8 mouse cellular contexts compared by ENCODE assay signal in genomic region chr8:47743419-47743818, GRCm38 (mm10). TPM values are rescaled to one million over a fixed set of nuclear protein-coding genes. Genes with fewer than 3 reads are reported as not detected.
A peak's percentile ranks its signal among the peaks of the same experiment; 100 is the strongest.
DNase-seq lines count a peak whose midpoint lies in the region; ATAC-seq and TF ChIP-seq lines count a peak whose summit lies in the region.

No protein-coding gene starts in this region.

- H3K36me3 ChIP-seq in liver, embryonic 12.5 days: no peaks in the 10 kb centered on the region
- no peaks in the 10 kb centered on the region for H3K36me3 ChIP-seq in embryonic facial prominence, embryonic 10.5 days (replicated peaks)
- no peaks in the 10 kb centered on the region for H3K36me3 ChIP-seq in kidney, adult 2 months (ENCODE audit: control insufficient read depth, insufficient read depth, low read length)
- H3K36me3 ChIP-seq in limb, embryonic 11.5 days (ENCODE audit: control insufficient read depth, insufficient read depth, low read length): no peaks in the 10 kb centered on the region
- no peaks in the 10 kb centered on the region for H3K36me3 ChIP-seq in stomach, embryonic 14.5 days (ENCODE audit: control insufficient read depth, insufficient read depth, low read length)

- no peak for ATAC-seq in liver, embryonic 12.5 days
- ATAC-seq in granulocyte monocyte progenitor cell, adult 5-6 weeks (replicated peaks; ENCODE audit: poor library complexity, severe bottlenecking): peak; percentile 86
- no peak for ATAC-seq in limb, embryonic 11.5 days (ENCODE audit: insufficient number of reproducible peaks, low FRiP score, low TSS enrichment, low read depth)
- ATAC-seq in stomach, embryonic 14.5 days (ENCODE audit: insufficient number of reproducible peaks, insufficient read depth, low FRiP score, low read depth): peak; percentile 46; the same call in 1 of the 2 replicates

- no peaks in the 10 kb centered on the region for H3K4me1 ChIP-seq in liver, embryonic 12.5 days
- H3K4me1 ChIP-seq in embryonic facial prominence, embryonic 10.5 days: peaks cover 15% of the 10 kb centered on the region
- H3K4me1 ChIP-seq in kidney, adult 2 months (ENCODE audit: control insufficient read depth, insufficient read depth, low read length): peaks cover 7% of the 10 kb centered on the region; the same call in 1 of the 2 replicates
- no peaks in the 10 kb centered on the region for H3K4me1 ChIP-seq in limb, embryonic 11.5 days (ENCODE audit: control insufficient read depth, insufficient read depth, low read length)
- 0 out of 2 replicates have a peak, but pooled peaks cover 2% of the 10 kb centered on the region for H3K4me1 ChIP-seq in stomach, embryonic 14.5 days (ENCODE audit: control insufficient read depth, insufficient read depth, low read length)

- H3K27ac ChIP-seq in liver, embryonic 12.5 days: no peak overlapping the region
- no peak overlapping the region for H3K27ac ChIP-seq in embryonic facial prominence, embryonic 10.5 days (replicated peaks)
- H3K27ac ChIP-seq in kidney, adult 2 months (ENCODE audit: insufficient read depth, low read depth, low read length): no peak overlapping the region
- H3K27ac ChIP-seq in limb, embryonic 11.5 days (replicated peaks; ENCODE audit: low read depth, low read length): no peak overlapping the region; the same call in 1 of the 2 replicates
- H3K27ac ChIP-seq in stomach, embryonic 14.5 days (ENCODE audit: low read length): no peak overlapping the region

- H3K4me2 ChIP-seq in liver, embryonic 12.5 days: no peak overlapping the region
- peak overlapping the region; percentile 11; the same call in 1 of the 2 replicates for H3K4me2 ChIP-seq in limb, embryonic 11.5 days (ENCODE audit: low read depth, severe bottlenecking)
- H3K4me2 ChIP-seq in stomach, embryonic 14.5 days (replicated peaks; ENCODE audit: low read depth, low read length): peak overlapping the region; percentile 16; the same call in 1 of the 2 replicates

- no peak overlapping the region for H3K4me3 ChIP-seq in liver, embryonic 12.5 days
- H3K4me3 ChIP-seq in embryonic facial prominence, embryonic 10.5 days: peak overlapping the region; percentile 33; the same call in 1 of the 2 replicates
- H3K4me3 ChIP-seq in kidney, adult 2 months (ENCODE audit: insufficient read depth, low read depth, low read length): no peak overlapping the region
- no peak overlapping the region for H3K4me3 ChIP-seq in limb, embryonic 11.5 days (ENCODE audit: low read depth, low read length)
- H3K4me3 ChIP-seq in stomach, embryonic 14.5 days (ENCODE audit: low read depth, low read length): no peak overlapping the region

- peak; percentile 74 for DNase-seq in liver
- DNase-seq in embryonic facial prominence, embryonic 10.5 days (ENCODE audit: low spot score): peak; percentile 89
- peak; percentile 88 for DNase-seq in kidney, adult 2 months
- DNase-seq in limb, embryonic 11.5 days (ENCODE audit: low spot score): peak; percentile 96
- DNase-seq in natural killer cell, adult 2 months (ENCODE audit: low spot score in 2 of 2): peak; percentile 4 to 24

- 6% methylated on average over 11 of the region's 11 CpGs for WGBS in liver, embryonic 12.5 days (ENCODE audit: insufficient replicate concordance)
- WGBS in embryonic facial prominence, embryonic 10.5 days: 6% methylated on average over 11 of the region's 11 CpGs
- 5% methylated on average over 11 of the region's 11 CpGs for WGBS in kidney, adult 2 months
- 7% methylated on average over 11 of the region's 11 CpGs for WGBS in limb, embryonic 11.5 days
- 6% methylated on average over 11 of the region's 11 CpGs for WGBS in stomach, embryonic 14.5 days

- TF ChIP-seq CTCF in kidney, adult 2 months (conservative IDR thresholded peaks at IDR 0.05; ENCODE audit: insufficient read depth, insufficient read length, low read depth, low read length): peak; percentile 87

- no peak overlapping the region for H3K9ac ChIP-seq in liver, embryonic 12.5 days
- 0 out of 2 replicates have a peak overlapping the region, but pooled peaks have one; percentile 19 for H3K9ac ChIP-seq in limb, embryonic 11.5 days (ENCODE audit: low read length)
- H3K9ac ChIP-seq in stomach, embryonic 14.5 days (replicated peaks; ENCODE audit: low read depth, low read length): no peak overlapping the region

- no peaks in the 10 kb centered on the region for H3K9me3 ChIP-seq in liver, embryonic 12.5 days (replicated peaks)
- H3K9me3 ChIP-seq in embryonic facial prominence, embryonic 10.5 days: no peaks in the 10 kb centered on the region
- H3K9me3 ChIP-seq in limb, embryonic 11.5 days (ENCODE audit: control insufficient read depth, low read length): no peaks in the 10 kb centered on the region
- no peaks in the 10 kb centered on the region for H3K9me3 ChIP-seq in stomach, embryonic 14.5 days (ENCODE audit: control insufficient read depth, low read depth, low read length)

- H3K27me3 ChIP-seq in liver, embryonic 12.5 days (replicated peaks): peaks cover 8% of the 10 kb centered on the region; the same call in 1 of the 2 replicates
- no peaks in the 10 kb centered on the region for H3K27me3 ChIP-seq in embryonic facial prominence, embryonic 10.5 days (replicated peaks; ENCODE audit: low read depth, poor library complexity, severe bottlenecking)
- H3K27me3 ChIP-seq in kidney, adult 2 months (replicated peaks; ENCODE audit: control insufficient read depth, insufficient read depth, low read length): no peaks in the 10 kb centered on the region
- H3K27me3 ChIP-seq in limb, embryonic 11.5 days (ENCODE audit: control insufficient read depth, insufficient read depth, low read length): no peaks in the 10 kb centered on the region
- H3K27me3 ChIP-seq in stomach, embryonic 14.5 days (ENCODE audit: control insufficient read depth, insufficient read depth, low read length): no peaks in the 10 kb centered on the region

- TF ChIP-seq POLR2A in kidney, adult 2 months (IDR thresholded peaks at IDR 0.05; ENCODE audit: low read depth, low read length): no peak

RNA-seq across cellular contexts. Expression of gene Cdkn2aip, which starts 29.7 kb away (rescaled TPM):
- polyA plus RNA-seq in liver, embryonic 12.5 days (2016; fragmentation: Nextera tagmentation; extraction: Ambion mirVana): 17.1 and 18.4 TPM in 2 replicates
- polyA plus RNA-seq in embryonic facial prominence, embryonic 10.5 days (2016; fragmentation: Nextera tagmentation; extraction: Ambion mirVana): 38.2 and 38.5 TPM in 2 replicates
- total RNA-seq in granulocyte monocyte progenitor cell, adult 5-6 weeks (2014; fragmentation: Nextera tagmentation): 13.2 and 13.9 TPM in 2 replicates
- total RNA-seq in granulocyte monocyte progenitor cell, adult 5-6 weeks (2017): 19.7 and 26.5 TPM in 2 replicates
- polyA plus RNA-seq in kidney, adult 2 months (2012; rRNA removed): 3.9 and 6.3 TPM in 2 replicates
- polyA plus RNA-seq in limb, embryonic 11.5 days (2014; fragmentation: Nextera tagmentation; extraction: Ambion mirVana): 37.7 and 37.8 TPM in 2 replicates
- 23.7 and 24.2 TPM in 2 replicates for polyA plus RNA-seq in stomach, embryonic 14.5 days (2014; fragmentation: Nextera tagmentation; extraction: Ambion mirVana)

Comparison
In these comparisons a context has a peak if more than half of its experiments do, and no peak if none do; other contexts are left out.
1. DNase-seq: peak in every context shown above with its lines; median percentile 96 in limb, embryonic 11.5 days; 89 in embryonic facial prominence, embryonic 10.5 days; 88 in kidney, adult 2 months; 74 in liver; 14 in natural killer cell, adult 2 months.
2. ATAC-seq: peak in granulocyte monocyte progenitor cell, adult 5-6 weeks (single experiment) and stomach, embryonic 14.5 days (single experiment); none in liver, embryonic 12.5 days (single experiment) and limb, embryonic 11.5 days (single experiment).